Mouse (Mus musculus): ENCODE data around the gene Rgs5. TPM values are rescaled to one million over a fixed set of nuclear protein-coding genes. Genes with fewer than 3 reads are reported as not detected.

Rgs5 gene
- 68.0 and 78.0 TPM in 2 replicates for polyA plus RNA-seq (2012; rRNA removed)

GRCm38 (mm10) chr1:169655256-169655655 is at the start of gene Rgs5:
TSS of gene Rgs5 (plus strand) at chr1:169655501.
- Histone ChIP-seq H3K4me3 (ENCODE audit: insufficient read depth, low read length) (no peak within 1 kb of the TSS; the same call in 1 of the 2 replicates), H3K27ac (ENCODE audit: insufficient read depth, low read length) (no peak within 1 kb of the TSS), H3K4me1 (ENCODE audit: control insufficient read depth, insufficient read depth, low read length) (no peaks in the 10 kb centered on the region)
- no peak for TF ChIP-seq CTCF (IDR thresholded peaks at IDR 0.05; ENCODE audit: extremely low read depth, insufficient read depth, low read length)
- no peak for TF ChIP-seq POLR2A (IDR thresholded peaks at IDR 0.05; ENCODE audit: extremely low read depth, insufficient read depth, low read length)

- Histone ChIP-seq H3K27ac (ENCODE audit: insufficient read depth, low read length) (no peak overlapping the region), H3K4me3 (ENCODE audit: insufficient read depth, low read length) (no peak overlapping the region), H3K4me1 (ENCODE audit: control insufficient read depth, insufficient read depth, low read length) (no peaks in the 10 kb centered on the region)
- TF ChIP-seq POLR2A (IDR thresholded peaks at IDR 0.05; ENCODE audit: extremely low read depth, insufficient read depth, low read length), result no peak
- TF ChIP-seq CTCF (IDR thresholded peaks at IDR 0.05; ENCODE audit: extremely low read depth, insufficient read depth, low read length), result no peak
Measured at GRCm38 (mm10) chr1:169606164-169606563, 49.1 kb upstream of the Rgs5 start.

GRCm38 (mm10) chr1:169629738-169630137 is 25.6 kb upstream of the Rgs5 start:
- no peak for TF ChIP-seq POLR2A (IDR thresholded peaks at IDR 0.05; ENCODE audit: extremely low read depth, insufficient read depth, low read length)
- TF ChIP-seq CTCF (IDR thresholded peaks at IDR 0.05; ENCODE audit: extremely low read depth, insufficient read depth, low read length), result no peak
- no peaks in the 10 kb centered on the region for H3K4me1 ChIP-seq (ENCODE audit: control insufficient read depth, insufficient read depth, low read length)
- no peak overlapping the region for H3K4me3 ChIP-seq (ENCODE audit: insufficient read depth, low read length)
- no peak overlapping the region for H3K27ac ChIP-seq (ENCODE audit: insufficient read depth, low read length)

- no peak overlapping the region for H3K4me3 ChIP-seq (ENCODE audit: insufficient read depth, low read length)
- no peaks in the 10 kb centered on the region for H3K4me1 ChIP-seq (ENCODE audit: control insufficient read depth, insufficient read depth, low read length)
- H3K27ac ChIP-seq (ENCODE audit: insufficient read depth, low read length), result no peak overlapping the region
- TF ChIP-seq CTCF (IDR thresholded peaks at IDR 0.05; ENCODE audit: extremely low read depth, insufficient read depth, low read length) (no peak), POLR2A (IDR thresholded peaks at IDR 0.05; ENCODE audit: extremely low read depth, insufficient read depth, low read length) (no peak)
Measured at GRCm38 (mm10) chr1:169637251-169637750, 18.0 kb upstream of the Rgs5 start.

- no peak for TF ChIP-seq POLR2A (IDR thresholded peaks at IDR 0.05; ENCODE audit: extremely low read depth, insufficient read depth, low read length)
- TF ChIP-seq CTCF (IDR thresholded peaks at IDR 0.05; ENCODE audit: extremely low read depth, insufficient read depth, low read length), result no peak
- Histone ChIP-seq H3K27ac (ENCODE audit: insufficient read depth, low read length) (no peak overlapping the region), H3K4me3 (ENCODE audit: insufficient read depth, low read length) (no peak overlapping the region), H3K4me1 (ENCODE audit: control insufficient read depth, insufficient read depth, low read length) (no peaks in the 10 kb centered on the region)
Measured at GRCm38 (mm10) chr1:169644884-169645653, 10.2 kb upstream of the Rgs5 start.

GRCm38 (mm10) chr1:169659479-169659878 is 4.2 kb downstream of the Rgs5 start:
- no peaks in the 10 kb centered on the region for H3K4me1 ChIP-seq (ENCODE audit: control insufficient read depth, insufficient read depth, low read length)
- TF ChIP-seq CTCF (IDR thresholded peaks at IDR 0.05; ENCODE audit: extremely low read depth, insufficient read depth, low read length) (no peak), POLR2A (IDR thresholded peaks at IDR 0.05; ENCODE audit: extremely low read depth, insufficient read depth, low read length) (no peak)
- no peak overlapping the region for H3K27ac ChIP-seq (ENCODE audit: insufficient read depth, low read length)
- no peak overlapping the region for H3K4me3 ChIP-seq (ENCODE audit: insufficient read depth, low read length)

- TF ChIP-seq CTCF (IDR thresholded peaks at IDR 0.05; ENCODE audit: extremely low read depth, insufficient read depth, low read length), result no peak
- TF ChIP-seq POLR2A (IDR thresholded peaks at IDR 0.05; ENCODE audit: extremely low read depth, insufficient read depth, low read length), result no peak
- no peaks in the 10 kb centered on the region for H3K4me1 ChIP-seq (ENCODE audit: control insufficient read depth, insufficient read depth, low read length)
- no peak overlapping the region for H3K4me3 ChIP-seq (ENCODE audit: insufficient read depth, low read length)
- no peak overlapping the region for H3K27ac ChIP-seq (ENCODE audit: insufficient read depth, low read length)
Measured at GRCm38 (mm10) chr1:169667328-169667727, 12.0 kb downstream of the Rgs5 start.

GRCm38 (mm10) chr1:169670705-169671104 is 15.4 kb downstream of the Rgs5 start:
- H3K27ac ChIP-seq (ENCODE audit: insufficient read depth, low read length), result no peak overlapping the region
- TF ChIP-seq CTCF (IDR thresholded peaks at IDR 0.05; ENCODE audit: extremely low read depth, insufficient read depth, low read length), result peak; percentile 72
- no peak for TF ChIP-seq POLR2A (IDR thresholded peaks at IDR 0.05; ENCODE audit: extremely low read depth, insufficient read depth, low read length)
- no peak overlapping the region for H3K4me3 ChIP-seq (ENCODE audit: insufficient read depth, low read length)
- H3K4me1 ChIP-seq (ENCODE audit: control insufficient read depth, insufficient read depth, low read length), result no peaks in the 10 kb centered on the region; the same call in 1 of the 2 replicates

- Histone ChIP-seq H3K4me1 (ENCODE audit: control insufficient read depth, insufficient read depth, low read length) (no peaks in the 10 kb centered on the region; the same call in 1 of the 2 replicates), H3K4me3 (ENCODE audit: insufficient read depth, low read length) (no peak overlapping the region), H3K27ac (ENCODE audit: insufficient read depth, low read length) (no peak overlapping the region)
- TF ChIP-seq POLR2A (IDR thresholded peaks at IDR 0.05; ENCODE audit: extremely low read depth, insufficient read depth, low read length) (no peak), CTCF (IDR thresholded peaks at IDR 0.05; ENCODE audit: extremely low read depth, insufficient read depth, low read length) (no peak)
Measured at GRCm38 (mm10) chr1:169671801-169672200, 16.5 kb downstream of the Rgs5 start.

- TF ChIP-seq CTCF (IDR thresholded peaks at IDR 0.05; ENCODE audit: extremely low read depth, insufficient read depth, low read length) (no peak), POLR2A (IDR thresholded peaks at IDR 0.05; ENCODE audit: extremely low read depth, insufficient read depth, low read length) (no peak)
- Histone ChIP-seq H3K4me3 (ENCODE audit: insufficient read depth, low read length) (no peak overlapping the region), H3K4me1 (ENCODE audit: control insufficient read depth, insufficient read depth, low read length) (no peaks in the 10 kb centered on the region; the same call in 1 of the 2 replicates), H3K27ac (ENCODE audit: insufficient read depth, low read length) (no peak overlapping the region)
Measured at GRCm38 (mm10) chr1:169672272-169672671, 17.0 kb downstream of the Rgs5 start.
